Mouse (Mus musculus) cerebellum, adult 2 months (tissue): ENCODE measurements at regions not wholly inside any gene's neighbourhood (a gene's known extent, or its start where the extent isn't known, plus 50 kb on each side); places are given as distances from the start of the nearest gene placed in this dataset.

ENCODE experiments used
- CTCF ChIP-seq: fragments of 200-500 bp; IDR thresholded peaks from 2 replicates; pipeline ENCODE4 v1.5.1; 2011; ENCODE audit warnings: low read depth, mild to moderate bottlenecking, control low read depth, low read length, moderate library complexity, borderline replicate concordance; ENCODE audit not compliant: insufficient read depth
- POLR2A ChIP-seq: fragments of 200-500 bp; IDR thresholded peaks from 2 replicates; pipeline ENCODE4 v1.6.1; 2011; ENCODE audit warnings: low read length, control low read depth, borderline replicate concordance; ENCODE audit not compliant: insufficient read depth

- TF ChIP-seq CTCF (no peak), POLR2A (no peak)
Measured at GRCm38 (mm10) chr5:46968870-46969436, 1014.0 kb upstream of the Slit2 start.
